In the genomic region with DNA sequence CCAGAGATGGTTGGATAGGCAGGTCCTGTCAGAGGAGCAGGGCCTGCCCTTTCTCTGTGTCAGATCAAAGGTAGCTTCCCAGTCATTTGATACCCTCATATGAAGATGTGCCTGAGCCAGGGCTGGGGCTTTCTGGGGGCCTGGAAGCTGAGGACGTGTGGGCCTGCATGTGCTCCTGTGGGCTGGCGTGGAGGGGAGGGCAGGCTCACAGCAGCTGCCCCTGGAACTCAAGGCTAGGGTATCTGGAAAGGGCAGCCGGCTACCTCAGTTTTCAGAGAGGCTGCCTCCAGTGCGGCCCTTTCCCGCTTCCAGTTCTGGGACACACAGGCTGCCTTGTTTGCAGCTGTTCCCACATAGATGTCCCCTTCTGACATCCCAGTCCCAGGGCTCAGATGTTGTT, we compare ENCODE assay signal across 14 mouse cellular contexts.
DNase-seq lines count a peak whose midpoint lies in the region; ATAC-seq lines count a peak whose summit lies in the region.
"Had no signal": no experiment of that assay in that cellular context is flagged by ENCODE, and none has a peak within 500 bp of the region (broad histone marks: within the 10 kb centered on the region; RNA-seq: fewer than 3 reads in every experiment).

No protein-coding gene starts in this region.

- no peak for DNase-seq in heart, adult 11 months
- DNase-seq in midbrain, embryonic 11.5 days (ENCODE audit: low spot score, missing footprints) = no peak
- peak; percentile 74 for DNase-seq in skeletal muscle tissue, adult 2 months (ENCODE audit: low read depth, low spot score)
- no peak for DNase-seq in lung, postnatal 4 days
- DNase-seq: adrenal gland, postnatal 25 days; cerebellum, adult 9-11 months; kidney, postnatal 25 days; liver; lung, adult 2 months; right cerebral cortex, adult 18-20 months had no signal

- H3K4me2 ChIP-seq in heart, embryonic 11.5 days = no peak overlapping the region
- H3K4me2 ChIP-seq in midbrain, embryonic 11.5 days = no peak overlapping the region
- H3K4me2 ChIP-seq in midbrain, embryonic 13.5 days (replicated peaks) = no peak overlapping the region
- no peak overlapping the region for H3K4me2 ChIP-seq in hindbrain, embryonic 12.5 days (replicated peaks)

- peak overlapping the region; percentile 2; the same call in 1 of the 2 replicates for H3K27ac ChIP-seq in heart, embryonic 11.5 days (ENCODE audit: low read depth, low read length)
- no peak overlapping the region; the same call in 1 of the 2 replicates for H3K27ac ChIP-seq in midbrain, embryonic 11.5 days (ENCODE audit: low read depth, low read length)
- no peak overlapping the region for H3K27ac ChIP-seq in midbrain, embryonic 13.5 days
- H3K27ac ChIP-seq in hindbrain, embryonic 12.5 days = 0 out of 2 replicates have a peak overlapping the region, but pooled peaks have one; percentile 30

- H3K4me3 ChIP-seq in heart, embryonic 11.5 days (ENCODE audit: low read depth, low read length) = no peak overlapping the region
- H3K4me3 ChIP-seq in midbrain, embryonic 11.5 days (ENCODE audit: low read depth, low read length) = no peak overlapping the region
- H3K4me3 ChIP-seq in midbrain, embryonic 13.5 days (replicated peaks) = no peak overlapping the region
- no peak overlapping the region for H3K4me3 ChIP-seq in hindbrain, embryonic 12.5 days

- H3K9me3 ChIP-seq in heart, embryonic 11.5 days (replicated peaks; ENCODE audit: control insufficient read depth, low read length) = no peaks in the 10 kb centered on the region
- no peaks in the 10 kb centered on the region for H3K9me3 ChIP-seq in midbrain, embryonic 11.5 days (ENCODE audit: control insufficient read depth, low read length)
- no peaks in the 10 kb centered on the region for H3K9me3 ChIP-seq in midbrain, embryonic 13.5 days
- H3K9me3 ChIP-seq in hindbrain, embryonic 12.5 days (replicated peaks) = no peaks in the 10 kb centered on the region

- no peak for ATAC-seq in heart, embryonic 11.5 days (replicated peaks; ENCODE audit: insufficient number of reproducible peaks, low FRiP score, low TSS enrichment)
- no peak for ATAC-seq in midbrain, embryonic 11.5 days (ENCODE audit: low FRiP score)
- ATAC-seq in midbrain, embryonic 13.5 days = no peak
- no peak for ATAC-seq in hindbrain, embryonic 12.5 days (ENCODE audit: low FRiP score)
- ATAC-seq: forebrain, embryonic 16.5 days had no signal

- H3K9ac ChIP-seq in heart, embryonic 11.5 days (ENCODE audit: low read depth, low read length) = no peak overlapping the region
- H3K9ac ChIP-seq in midbrain, embryonic 11.5 days (ENCODE audit: low read length) = 0 out of 2 replicates have a peak overlapping the region, but pooled peaks have one; percentile 5
- no peak overlapping the region; the same call in 1 of the 2 replicates for H3K9ac ChIP-seq in midbrain, embryonic 13.5 days (replicated peaks)
- H3K9ac ChIP-seq in hindbrain, embryonic 12.5 days = no peak overlapping the region

- H3K36me3 ChIP-seq in heart, embryonic 11.5 days (ENCODE audit: control insufficient read depth, insufficient read depth, low read length) = no peaks in the 10 kb centered on the region
- H3K36me3 ChIP-seq in midbrain, embryonic 11.5 days (ENCODE audit: control insufficient read depth, insufficient read depth, low read length) = no peaks in the 10 kb centered on the region
- no peaks in the 10 kb centered on the region for H3K36me3 ChIP-seq in midbrain, embryonic 13.5 days
- H3K36me3 ChIP-seq in hindbrain, embryonic 12.5 days = no peaks in the 10 kb centered on the region

- WGBS in heart, embryonic 11.5 days (ENCODE audit: insufficient replicate concordance) = 42% methylated on average over 5 of the region's 5 CpGs
- 63% methylated on average over 5 of the region's 5 CpGs for WGBS in midbrain, embryonic 11.5 days
- WGBS in midbrain, embryonic 13.5 days = 63% methylated on average over 5 of the region's 5 CpGs
- whole genome bisulfite sequencing in hindbrain, embryonic 12.5 days = 49% methylated on average over 5 of the region's 5 CpGs

- no peaks in the 10 kb centered on the region for H3K27me3 ChIP-seq in heart, embryonic 11.5 days (ENCODE audit: control insufficient read depth, insufficient read depth, low read length)
- no peaks in the 10 kb centered on the region for H3K27me3 ChIP-seq in midbrain, embryonic 11.5 days (ENCODE audit: control insufficient read depth, insufficient read depth, low read length)
- H3K27me3 ChIP-seq in midbrain, embryonic 13.5 days = no peaks in the 10 kb centered on the region
- no peaks in the 10 kb centered on the region for H3K27me3 ChIP-seq in hindbrain, embryonic 12.5 days

- peaks cover 84% of the 10 kb centered on the region for H3K4me1 ChIP-seq in heart, embryonic 11.5 days (ENCODE audit: control insufficient read depth, insufficient read depth, low read length)
- H3K4me1 ChIP-seq in midbrain, embryonic 11.5 days (ENCODE audit: control insufficient read depth, insufficient read depth, low read length) = peaks cover 20% of the 10 kb centered on the region
- H3K4me1 ChIP-seq in midbrain, embryonic 13.5 days (replicated peaks) = peaks cover 58% of the 10 kb centered on the region
- H3K4me1 ChIP-seq in hindbrain, embryonic 12.5 days = peaks cover 40% of the 10 kb centered on the region

Comparison
In these comparisons a context has a peak if more than half of its experiments do, and no peak if none do; other contexts are left out.
1. H3K27ac ChIP-seq: peak in heart, embryonic 11.5 days (single experiment) and hindbrain, embryonic 12.5 days (single experiment); none in midbrain, embryonic 11.5 days (single experiment) and midbrain, embryonic 13.5 days (single experiment).